Mouse (Mus musculus): Measurements from ENCODE around the gene Gm49425.

DNA sequence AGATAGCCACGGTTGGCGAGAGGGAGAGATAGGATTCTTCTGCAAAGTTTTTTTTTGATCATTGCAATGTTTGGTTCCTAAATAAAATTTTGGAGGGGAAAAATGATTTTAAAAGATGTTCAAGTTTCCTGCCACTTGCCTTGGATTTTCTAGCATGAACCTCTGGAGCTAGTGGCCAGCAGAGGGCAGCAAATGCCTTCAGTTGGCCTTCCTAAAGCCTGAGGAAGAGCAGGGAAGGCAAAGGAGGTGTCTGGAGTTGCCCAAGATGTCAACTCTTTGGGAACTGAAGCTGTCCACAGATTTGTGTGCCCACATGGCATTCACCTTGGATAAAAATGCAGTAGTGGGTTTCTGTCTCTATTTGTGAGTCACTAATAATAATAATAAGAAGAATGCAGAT lies 2.7 kb upstream of the Gm49425 start:
- TF ChIP-seq E2F4 (IDR thresholded peaks at IDR 0.05; ENCODE audit: borderline replicate concordance, low read depth, low read length) (no peak), MAX (IDR thresholded peaks at IDR 0.05; ENCODE audit: low read length) (no peak), ZNF384 (IDR thresholded peaks at IDR 0.05; ENCODE audit: low read depth, low read length) (no peak), EP300 (IDR thresholded peaks at IDR 0.05; ENCODE audit: low read depth in 1 of 2, low read length in 2 of 2) (no peak), CTCF (IDR thresholded peaks at IDR 0.05 in 2 of 3, conservative IDR thresholded peaks at IDR 0.05 in 1 of 3; ENCODE audit: control insufficient read depth in 1 of 3, insufficient read depth in 1 of 3, low read depth in 2 of 3, low read length in 3 of 3, poor library complexity in 1 of 3, severe bottlenecking in 1 of 3) (peak; percentile 57 to 90 (median 89)), ETS1 (IDR thresholded peaks at IDR 0.05; ENCODE audit: low read depth, low read length) (no peak), SMC3 (IDR thresholded peaks at IDR 0.05; ENCODE audit: low read depth, low read length) (peak; percentile 92), HCFC1 (IDR thresholded peaks at IDR 0.05; ENCODE audit: low read depth, low read length) (no peak), POLR2A (IDR thresholded peaks at IDR 0.05; ENCODE audit: control insufficient read depth in 1 of 2, insufficient read depth in 1 of 2, low read depth in 1 of 2, low read length in 2 of 2, poor library complexity in 1 of 2) (no peak), ZKSCAN1 (IDR thresholded peaks at IDR 0.05; ENCODE audit: low read depth, low read length) (no peak), ZMIZ1 (IDR thresholded peaks at IDR 0.05; ENCODE audit: low read depth, low read length) (no peak), TCF12 (IDR thresholded peaks at IDR 0.05; ENCODE audit: low read depth, low read length) (no peak)
